Mouse (Mus musculus): Measurements from ENCODE around the gene Scgb2b15. TPM values are rescaled to one million over a fixed set of nuclear protein-coding genes. Genes with fewer than 3 reads are reported as not detected.
"Not testable (repeated sequence)": the region's sequence is repeated elsewhere in the genome, so short reads cannot be mapped to it uniquely, and the experiment has no call there.

Scgb2b15 gene
- not detected in 2 replicates for polyA plus RNA-seq (2015; fragmentation: Nextera tagmentation; extraction: Ambion mirVana)

DNA sequence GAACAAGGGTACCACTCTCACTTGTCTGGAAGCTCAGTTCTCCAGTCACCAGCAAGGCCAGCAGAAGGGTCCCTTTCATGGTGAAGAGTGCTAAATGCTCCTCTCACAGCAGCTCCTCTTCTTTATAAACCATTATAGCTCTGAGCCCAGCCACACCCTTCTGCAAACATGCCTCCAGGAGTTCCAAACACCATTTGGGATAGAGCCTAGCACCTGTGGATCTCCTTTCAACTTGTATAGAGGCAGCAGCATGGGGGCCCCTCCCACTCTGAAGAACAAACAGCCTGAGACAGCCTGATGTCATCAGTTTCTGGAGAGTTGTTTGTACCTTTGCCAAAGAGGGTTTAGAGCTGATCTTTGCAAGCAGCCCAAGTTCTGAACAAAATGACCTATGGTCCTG, at the start of gene Scgb2b15:
Scgb2b15 (minus strand) TSS at position 101 of the 400 bp plus-strand sequence.
- H3K36me3 ChIP-seq (ENCODE audit: control insufficient read depth, insufficient read depth); ATAC-seq; H3K27me3 ChIP-seq (replicated peaks; ENCODE audit: control insufficient read depth, insufficient read depth, low read length); H3K4me1 ChIP-seq (replicated peaks; ENCODE audit: control insufficient read depth, insufficient read depth, low read length); H3K4me2 ChIP-seq (replicated peaks; ENCODE audit: low read depth); H3K9ac ChIP-seq (ENCODE audit: low read depth, low read length); H3K4me3 ChIP-seq (ENCODE audit: low read depth, low read length); H3K27ac ChIP-seq (ENCODE audit: low read depth, low read length); H3K9me3 ChIP-seq (ENCODE audit: control insufficient read depth): not testable (repeated sequence)

DNA sequence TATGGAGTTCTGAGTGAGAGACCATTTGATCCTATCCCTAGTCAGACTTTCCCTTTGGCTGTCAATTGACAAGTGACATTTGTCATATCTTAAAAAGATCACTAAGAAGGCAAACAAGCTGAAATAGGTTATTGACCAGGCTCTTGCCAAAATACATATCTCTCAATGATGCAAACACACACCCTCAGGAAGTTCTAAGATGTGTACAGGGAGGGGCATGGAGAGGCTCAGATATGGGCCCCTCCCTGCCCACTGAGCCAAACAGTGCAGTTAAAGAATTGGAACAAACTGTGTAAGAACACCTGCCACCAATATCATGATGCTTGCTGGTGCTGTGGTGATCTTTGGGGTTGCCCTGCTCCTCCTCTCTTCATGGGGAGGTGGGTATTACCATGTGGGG, 6.8 kb upstream of the Scgb2b15 start, which contains the start of gene Scgb1b15:
Scgb1b15 (plus strand) TSS at position 301 of the 400 bp plus-strand sequence.
- not testable (repeated sequence) for H3K9me3 ChIP-seq (ENCODE audit: control insufficient read depth); H3K4me1 ChIP-seq (replicated peaks; ENCODE audit: control insufficient read depth, insufficient read depth, low read length); H3K27ac ChIP-seq (ENCODE audit: low read depth, low read length); H3K9ac ChIP-seq (ENCODE audit: low read depth, low read length); ATAC-seq; H3K4me2 ChIP-seq (replicated peaks; ENCODE audit: low read depth); H3K36me3 ChIP-seq (ENCODE audit: control insufficient read depth, insufficient read depth); H3K4me3 ChIP-seq (ENCODE audit: low read depth, low read length); H3K27me3 ChIP-seq (replicated peaks; ENCODE audit: control insufficient read depth, insufficient read depth, low read length)

Other genes starting within 250 kb of the Scgb2b15 start
- gene Scgb1b15, start 6.9 kb upstream of the Scgb2b15 start, polyA plus RNA-seq (2015; fragmentation: Nextera tagmentation; extraction: Ambion mirVana), result not detected in 2 replicates
- gene Scgb2b17, start 226.9 kb upstream of the Scgb2b15 start, polyA plus RNA-seq (2015; fragmentation: Nextera tagmentation; extraction: Ambion mirVana), result not detected in 2 replicates
- gene Scgb1b17, start 233.8 kb upstream of the Scgb2b15 start, polyA plus RNA-seq (2015; fragmentation: Nextera tagmentation; extraction: Ambion mirVana), result not detected in 2 replicates